Comparison of ENCODE assay signal across 20 mouse cellular contexts in the genomic region with DNA sequence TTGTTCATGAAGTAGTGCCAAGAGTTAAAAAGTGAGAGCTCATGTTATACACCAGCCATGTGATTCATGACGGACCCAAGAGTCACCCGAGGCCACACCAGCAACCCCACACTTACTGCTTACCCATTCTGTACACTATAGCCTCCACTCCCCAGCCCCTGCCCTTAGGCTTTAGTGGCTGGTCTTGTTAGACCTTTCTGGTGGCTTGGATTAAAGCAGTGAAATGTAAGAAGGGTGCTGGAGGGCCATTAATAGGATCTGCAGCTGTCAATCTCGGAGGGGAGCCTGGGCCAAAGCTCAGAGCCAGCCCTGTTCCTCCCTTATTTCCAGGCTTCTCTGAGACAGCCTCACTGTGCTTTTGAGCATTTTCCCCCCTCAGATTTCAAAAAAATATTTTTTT. TPM values are rescaled to one million over a fixed set of nuclear protein-coding genes. Genes with fewer than 3 reads are reported as not detected.
A peak's percentile ranks its signal among the peaks of the same experiment; 100 is the strongest.
DNase-seq lines count a peak whose midpoint lies in the region; ATAC-seq and TF ChIP-seq lines count a peak whose summit lies in the region.
"Had no signal": no experiment of that assay in that cellular context is flagged by ENCODE, and none has a peak within 500 bp of the region (broad histone marks: within the 10 kb centered on the region; RNA-seq: fewer than 3 reads in every experiment).

No protein-coding gene starts in this region.

- no peaks in the 10 kb centered on the region for H3K36me3 ChIP-seq in forebrain, embryonic 12.5 days (replicated peaks)
- no peaks in the 10 kb centered on the region for H3K36me3 ChIP-seq in forebrain, embryonic 14.5 days (ENCODE audit: control insufficient read depth, insufficient read depth, low read length)
- H3K36me3 ChIP-seq in heart, postnatal 0 days (replicated peaks; ENCODE audit: control insufficient read depth, insufficient read depth, low read length): no peaks in the 10 kb centered on the region
- H3K36me3 ChIP-seq in midbrain, embryonic 13.5 days: no peaks in the 10 kb centered on the region
- no peaks in the 10 kb centered on the region for H3K36me3 ChIP-seq in midbrain, embryonic 11.5 days (ENCODE audit: control insufficient read depth, insufficient read depth, low read length)
- H3K36me3 ChIP-seq: embryonic facial prominence, embryonic 12.5 days; hindbrain, embryonic 15.5 days; intestine, embryonic 15.5 days; neural tube, embryonic 12.5 days had no signal

- no peak overlapping the region for H3K9ac ChIP-seq in forebrain, embryonic 12.5 days
- no peak overlapping the region for H3K9ac ChIP-seq in forebrain, embryonic 14.5 days (ENCODE audit: low read length)
- no peak overlapping the region for H3K9ac ChIP-seq in heart, postnatal 0 days (replicated peaks; ENCODE audit: low read depth, low read length)
- H3K9ac ChIP-seq in midbrain, embryonic 13.5 days (replicated peaks): no peak overlapping the region
- no peak overlapping the region for H3K9ac ChIP-seq in midbrain, embryonic 11.5 days (ENCODE audit: low read length)
- H3K9ac ChIP-seq: embryonic facial prominence, embryonic 12.5 days; forebrain, postnatal 0 days; hindbrain, embryonic 15.5 days; intestine, embryonic 15.5 days; lung, embryonic 14.5 days; neural tube, embryonic 12.5 days had no signal

- no peak overlapping the region for H3K4me2 ChIP-seq in forebrain, embryonic 12.5 days
- H3K4me2 ChIP-seq in forebrain, embryonic 14.5 days (ENCODE audit: low read length): no peak overlapping the region
- H3K4me2 ChIP-seq in heart, postnatal 0 days (ENCODE audit: low read depth, low read length): no peak overlapping the region
- no peak overlapping the region for H3K4me2 ChIP-seq in midbrain, embryonic 13.5 days (replicated peaks)
- H3K4me2 ChIP-seq in midbrain, embryonic 11.5 days: no peak overlapping the region
- H3K4me2 ChIP-seq: embryonic facial prominence, embryonic 12.5 days; hindbrain, embryonic 15.5 days; intestine, embryonic 15.5 days; lung, embryonic 14.5 days; neural tube, embryonic 12.5 days had no signal

- no peak overlapping the region for H3K4me3 ChIP-seq in forebrain, embryonic 12.5 days (replicated peaks)
- H3K4me3 ChIP-seq in forebrain, embryonic 14.5 days (ENCODE audit: low read depth, low read length): no peak overlapping the region
- H3K4me3 ChIP-seq in heart, postnatal 0 days (ENCODE audit: low read depth, low read length): no peak overlapping the region
- no peak overlapping the region for H3K4me3 ChIP-seq in midbrain, embryonic 13.5 days (replicated peaks)
- H3K4me3 ChIP-seq in midbrain, embryonic 11.5 days (ENCODE audit: low read depth, low read length): no peak overlapping the region
- H3K4me3 ChIP-seq: embryonic facial prominence, embryonic 12.5 days; hindbrain, embryonic 15.5 days; intestine, embryonic 15.5 days; neural tube, embryonic 12.5 days had no signal

- 57% methylated on average over 3 of the region's 3 CpGs for WGBS in forebrain, embryonic 12.5 days
- 72% methylated on average over 3 of the region's 3 CpGs for WGBS in forebrain, embryonic 14.5 days
- 43% methylated on average over 3 of the region's 3 CpGs for WGBS in heart, postnatal 0 days
- WGBS in midbrain, embryonic 13.5 days: 64% methylated on average over 3 of the region's 3 CpGs
- 73% methylated on average over 3 of the region's 3 CpGs for WGBS in midbrain, embryonic 11.5 days

- no peak overlapping the region for H3K27ac ChIP-seq in forebrain, embryonic 12.5 days
- no peak overlapping the region for H3K27ac ChIP-seq in forebrain, embryonic 14.5 days (ENCODE audit: low read depth, low read length)
- peak overlapping the region; percentile 51 for H3K27ac ChIP-seq in heart, postnatal 0 days (ENCODE audit: low read depth)
- H3K27ac ChIP-seq in midbrain, embryonic 13.5 days: 0 out of 2 replicates have a peak overlapping the region, but pooled peaks have one; percentile 30
- H3K27ac ChIP-seq in midbrain, embryonic 11.5 days (ENCODE audit: low read depth, low read length): no peak overlapping the region
- H3K27ac ChIP-seq: embryonic facial prominence, embryonic 12.5 days; hindbrain, embryonic 15.5 days; intestine, embryonic 15.5 days; neural tube, embryonic 12.5 days had no signal

- no peaks in the 10 kb centered on the region for H3K9me3 ChIP-seq in forebrain, embryonic 12.5 days
- no peaks in the 10 kb centered on the region for H3K9me3 ChIP-seq in forebrain, embryonic 14.5 days (replicated peaks; ENCODE audit: control insufficient read depth, low read length)
- H3K9me3 ChIP-seq in heart, postnatal 0 days (replicated peaks; ENCODE audit: control insufficient read depth, low read length): no peaks in the 10 kb centered on the region
- no peaks in the 10 kb centered on the region for H3K9me3 ChIP-seq in midbrain, embryonic 13.5 days
- H3K9me3 ChIP-seq in midbrain, embryonic 11.5 days (ENCODE audit: control insufficient read depth, low read length): no peaks in the 10 kb centered on the region
- H3K9me3 ChIP-seq: embryonic facial prominence, embryonic 12.5 days; hindbrain, embryonic 15.5 days; intestine, embryonic 15.5 days; neural tube, embryonic 12.5 days had no signal

- ATAC-seq in forebrain, embryonic 12.5 days (ENCODE audit: low FRiP score): 0 out of 2 replicates have a peak, but pooled peaks have one; percentile 31
- ATAC-seq in forebrain, embryonic 14.5 days: no peak
- ATAC-seq in heart, postnatal 0 days (ENCODE audit: insufficient read depth, low read depth): no peak
- ATAC-seq in midbrain, embryonic 13.5 days: peak; percentile 40; the same call in 1 of the 2 replicates
- ATAC-seq in midbrain, embryonic 11.5 days (ENCODE audit: low FRiP score): no peak
- ATAC-seq: CD4-positive, CD25-positive, alpha-beta regulatory T cell, adult 4 months; forebrain, postnatal 0 days; intestine, embryonic 15.5 days had no signal

- H3K27me3 ChIP-seq in forebrain, embryonic 12.5 days: no peaks in the 10 kb centered on the region
- no peaks in the 10 kb centered on the region for H3K27me3 ChIP-seq in forebrain, embryonic 14.5 days (replicated peaks; ENCODE audit: control insufficient read depth, insufficient read depth, low read length)
- no peaks in the 10 kb centered on the region for H3K27me3 ChIP-seq in heart, postnatal 0 days (ENCODE audit: control insufficient read depth, insufficient read depth, low read length)
- H3K27me3 ChIP-seq in midbrain, embryonic 13.5 days: no peaks in the 10 kb centered on the region
- no peaks in the 10 kb centered on the region for H3K27me3 ChIP-seq in midbrain, embryonic 11.5 days (ENCODE audit: control insufficient read depth, insufficient read depth, low read length)
- H3K27me3 ChIP-seq: embryonic facial prominence, embryonic 12.5 days; hindbrain, embryonic 15.5 days; intestine, embryonic 15.5 days; neural tube, embryonic 12.5 days; Patski had no signal

- DNase-seq in forebrain, embryonic 14.5 days (ENCODE audit: low spot score): no peak
- no peak for DNase-seq in heart, postnatal 0 days (ENCODE audit: low spot score)
- no peak for DNase-seq in heart, adult 9 months (ENCODE audit: low spot score in 2 of 2)
- DNase-seq in midbrain, embryonic 11.5 days (ENCODE audit: low spot score, missing footprints): no peak
- peak; percentile 75 for DNase-seq in skeletal muscle tissue, adult 2 months (ENCODE audit: low read depth, low spot score)
- no peak for DNase-seq in spleen, postnatal 14 days (ENCODE audit: low spot score in 2 of 2)
- DNase-seq: adrenal gland, adult 8-10 months; cerebellum, adult 8-10 months; forebrain, postnatal 0 days; kidney, adult 9 months; lung, embryonic 14.5 days; lung, postnatal 36 days had no signal

- peaks cover 21% of the 10 kb centered on the region for H3K4me1 ChIP-seq in forebrain, embryonic 12.5 days
- H3K4me1 ChIP-seq in forebrain, embryonic 14.5 days (ENCODE audit: control insufficient read depth, insufficient read depth, low read length): no peaks in the 10 kb centered on the region
- peaks cover 35% of the 10 kb centered on the region for H3K4me1 ChIP-seq in heart, postnatal 0 days (ENCODE audit: control insufficient read depth, insufficient read depth)
- peaks cover 40% of the 10 kb centered on the region for H3K4me1 ChIP-seq in midbrain, embryonic 13.5 days (replicated peaks)
- no peaks in the 10 kb centered on the region for H3K4me1 ChIP-seq in midbrain, embryonic 11.5 days (ENCODE audit: control insufficient read depth, insufficient read depth, low read length)
- H3K4me1 ChIP-seq: intestine, embryonic 15.5 days had no signal

- no peak for TF ChIP-seq CTCF in heart, postnatal 0 days (IDR thresholded peaks at IDR 0.05; ENCODE audit: low read depth)

- TF ChIP-seq EP300 in heart, postnatal 0 days (IDR thresholded peaks at IDR 0.05; ENCODE audit: low read depth): no peak

RNA-seq across cellular contexts. Expression of a gene that starts 56.1 kb away (rescaled TPM):
- polyA plus RNA-seq in forebrain, embryonic 12.5 days (2016; fragmentation: Nextera tagmentation; extraction: Ambion mirVana): 146 and 158 TPM in 2 replicates
- 71.6 and 108 TPM in 2 replicates for polyA plus RNA-seq in forebrain, embryonic 14.5 days (2014; fragmentation: Nextera tagmentation; extraction: Ambion mirVana)
- 297 and 366 TPM in 2 replicates for total RNA-seq in heart, postnatal 0 days (2014; rRNA removed; ENCODE audit: low replicate concordance)
- polyA plus RNA-seq in heart, postnatal 0 days (2015; fragmentation: Nextera tagmentation; extraction: Ambion mirVana): 75.8 and 106 TPM in 2 replicates
- polyA plus RNA-seq in midbrain, embryonic 13.5 days (2015; fragmentation: Nextera tagmentation; extraction: Ambion mirVana): 138 and 146 TPM in 2 replicates
- 90.6 and 96.8 TPM in 2 replicates for polyA plus RNA-seq in midbrain, embryonic 11.5 days (2014; fragmentation: Nextera tagmentation; extraction: Ambion mirVana)

Comparison
In these comparisons a context has a peak if more than half of its experiments do, and no peak if none do; other contexts are left out.
1. ATAC-seq: peak in forebrain, embryonic 12.5 days (single experiment) and midbrain, embryonic 13.5 days (single experiment); none in forebrain, embryonic 14.5 days (single experiment), heart, postnatal 0 days (single experiment) and midbrain, embryonic 11.5 days (single experiment).
2. H3K27ac ChIP-seq: peak in heart, postnatal 0 days (single experiment) and midbrain, embryonic 13.5 days (single experiment); none in forebrain, embryonic 12.5 days (single experiment), forebrain, embryonic 14.5 days (single experiment) and midbrain, embryonic 11.5 days (single experiment).